Mouse (Mus musculus) heart, embryonic 12.5 days (tissue): ENCODE data around the gene Msl1. TPM values are rescaled to one million over a fixed set of nuclear protein-coding genes. Genes with fewer than 3 reads are reported as not detected.
A peak's percentile ranks its signal among the peaks of the same experiment; 100 is the strongest.

ENCODE experiments used
- ATAC-seq: fragments of 200-750 bp; cut with Nextera tagmentation; 2 replicates; pipeline ENCODE4 v1.8.0; 2017; ENCODE audit warnings: moderate TSS enrichment, moderate library complexity; ENCODE audit not compliant: insufficient number of reproducible peaks, low FRiP score
- H3K27ac ChIP-seq: fragments of 300-500 bp; sonication (generic); 2 replicates; pipeline ENCODE4 v1.5.1; 2016; ENCODE audit warnings: mild to moderate bottlenecking, moderate library complexity; ENCODE audit not compliant: poor library complexity, severe bottlenecking
- H3K27me3 ChIP-seq: fragments of 300-500 bp; sonication (generic); replicated peaks from 2 replicates; pipeline ENCODE4 v1.6.1; 2016; ENCODE audit warnings: mild to moderate bottlenecking, moderate library complexity
- H3K36me3 ChIP-seq: fragments of 300-500 bp; sonication (generic); 2 replicates; pipeline ENCODE4 v1.6.1; 2016; ENCODE audit warnings: mild to moderate bottlenecking, moderate library complexity
- H3K4me1 ChIP-seq: fragments of 300-500 bp; sonication (generic); replicated peaks from 2 replicates; pipeline ENCODE4 v1.6.1; 2016; ENCODE audit warnings: mild to moderate bottlenecking
- H3K4me2 ChIP-seq: fragments of 300-500 bp; sonication (generic); 2 replicates; pipeline ENCODE4 v1.6.1; 2016; ENCODE audit warnings: mild to moderate bottlenecking, moderate library complexity
- H3K4me3 ChIP-seq: fragments of 300-500 bp; sonication (generic); 2 replicates; pipeline ENCODE4 v1.5.1; 2016; ENCODE audit warnings: mild to moderate bottlenecking
- H3K9ac ChIP-seq: fragments of 300-500 bp; sonication (generic); 2 replicates; pipeline ENCODE4 v1.6.1; 2016; ENCODE audit warnings: mild to moderate bottlenecking, moderate library complexity
- H3K9me3 ChIP-seq: fragments of 300-500 bp; sonication (generic); replicated peaks from 2 replicates; pipeline ENCODE4 v1.6.1; 2016; ENCODE audit warnings: mild to moderate bottlenecking, moderate library complexity
- WGBS: fragments of 180-500 bp; shearing (Covaris S2); methylation state at CpG from one replicate; pipeline ENCODE4 v1.1.7; 2016; 5-methylcytosine and 5-hydroxymethylcytosine counted together
- polyA plus RNA-seq: library from polyadenylated mRNA; unstranded; fragments of >200 nt; fragmentation: Nextera tagmentation; extraction: Ambion mirVana; gene quantifications from 2 replicates; pipeline ENCODE4 v1.2.1, GENCODE M21; 2016

Gene Msl1
- polyA plus RNA-seq, 1 experiment from 2014 or later = 20.3 TPM

DNA sequence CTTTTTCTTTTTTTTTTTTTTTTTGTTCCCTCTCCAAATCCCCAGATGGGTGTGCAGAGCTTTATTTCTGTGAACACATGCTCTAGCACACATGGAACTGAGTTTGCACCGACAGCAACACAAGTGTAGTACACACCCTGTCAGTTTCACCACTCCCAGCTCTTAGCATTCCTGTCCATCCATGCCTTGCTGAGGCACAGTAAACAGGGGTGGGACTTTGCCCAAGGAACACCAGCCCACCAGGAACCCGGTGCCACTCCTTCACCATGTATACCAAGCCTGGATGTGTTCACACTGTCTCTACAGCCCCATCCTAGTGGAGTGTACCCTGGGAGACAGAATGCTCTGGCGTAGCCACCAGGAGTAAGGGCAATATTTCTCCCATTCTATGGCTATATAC, 40.4 kb downstream of the Msl1 start:
- peaks cover 35% of the 10 kb centered on the region for H3K27me3 ChIP-seq
- no peak overlapping the region for H3K9ac ChIP-seq
- H3K27ac ChIP-seq = no peak overlapping the region
- 60% methylated on average over 3 of the region's 3 CpGs for WGBS
- H3K9me3 ChIP-seq = no peaks in the 10 kb centered on the region
- H3K36me3 ChIP-seq = peaks cover 40% of the 10 kb centered on the region
- H3K4me3 ChIP-seq = no peak overlapping the region
- peaks cover 18% of the 10 kb centered on the region for H3K4me1 ChIP-seq
- no peak overlapping the region for H3K4me2 ChIP-seq
- ATAC-seq = no peak

GRCm38 (mm10) chr11:98836128-98836527, 40.8 kb downstream of the Msl1 start:
- Histone ChIP-seq H3K9me3 (no peaks in the 10 kb centered on the region), H3K27ac (no peak overlapping the region), H3K4me2 (peak overlapping the region; percentile 100), H3K4me3 (peak overlapping the region; percentile 72), H3K27me3 (peaks cover 37% of the 10 kb centered on the region), H3K4me1 (peaks cover 18% of the 10 kb centered on the region), H3K9ac (no peak overlapping the region; the same call in 1 of the 2 replicates), H3K36me3 (peaks cover 37% of the 10 kb centered on the region)
- 28% methylated on average over 7 of the region's 7 CpGs for WGBS
- ATAC-seq = peak; percentile 12; the same call in 1 of the 2 replicates

GRCm38 (mm10) chr11:98836651-98837141, 41.4 kb downstream of the Msl1 start, which contains the start of gene Rapgefl1:
Rapgefl1 (plus strand) TSS chr11:98836785.
- H3K9me3 ChIP-seq = no peaks in the 10 kb centered on the region
- H3K4me2 ChIP-seq = peak within 1 kb of the TSS; percentile 100
- 1% methylated on average over 48 of the region's 48 CpGs for WGBS
- H3K4me1 ChIP-seq = peaks cover 18% of the 10 kb centered on the region
- H3K36me3 ChIP-seq = peaks cover 32% of the 10 kb centered on the region
- H3K4me3 ChIP-seq = peak within 1 kb of the TSS; percentile 72
- H3K27ac ChIP-seq = no peak within 1 kb of the TSS
- peaks cover 37% of the 10 kb centered on the region for H3K27me3 ChIP-seq
- ATAC-seq = peak; percentile 90
- peak within 1 kb of the TSS; percentile 79 for H3K9ac ChIP-seq

- Histone ChIP-seq H3K27me3 (peaks cover 37% of the 10 kb centered on the region), H3K36me3 (peaks cover 26% of the 10 kb centered on the region), H3K4me2 (peak overlapping the region; percentile 100), H3K9ac (peak overlapping the region; percentile 79), H3K4me3 (peak overlapping the region; percentile 72), H3K9me3 (no peaks in the 10 kb centered on the region), H3K27ac (no peak overlapping the region), H3K4me1 (peaks cover 18% of the 10 kb centered on the region)
- 2% methylated on average over 20 of the region's 29 CpGs for WGBS
- ATAC-seq = peak; percentile 33
Measured at GRCm38 (mm10) chr11:98837231-98837704, 42.0 kb downstream of the Msl1 start.

GRCm38 (mm10) chr11:98837917-98838316, 42.6 kb downstream of the Msl1 start:
- Histone ChIP-seq H3K9ac (no peak overlapping the region), H3K36me3 (peaks cover 20% of the 10 kb centered on the region), H3K27ac (no peak overlapping the region), H3K4me1 (peaks cover 18% of the 10 kb centered on the region), H3K9me3 (no peaks in the 10 kb centered on the region), H3K4me3 (no peak overlapping the region), H3K27me3 (peaks cover 37% of the 10 kb centered on the region), H3K4me2 (peak overlapping the region; percentile 100; the same call in 1 of the 2 replicates)
- ATAC-seq = no peak
- WGBS = 51% methylated on average over 11 of the region's 11 CpGs

- no peak overlapping the region for H3K4me2 ChIP-seq
- no peak overlapping the region for H3K9ac ChIP-seq
- H3K27me3 ChIP-seq = peaks cover 37% of the 10 kb centered on the region
- peaks cover 14% of the 10 kb centered on the region for H3K36me3 ChIP-seq
- no peak for ATAC-seq
- 66% methylated on average over 9 of the region's 9 CpGs for WGBS
- H3K4me3 ChIP-seq = no peak overlapping the region
- no peak overlapping the region for H3K27ac ChIP-seq
- H3K4me1 ChIP-seq = peaks cover 18% of the 10 kb centered on the region
- no peaks in the 10 kb centered on the region for H3K9me3 ChIP-seq
Measured at GRCm38 (mm10) chr11:98838512-98838911, 43.2 kb downstream of the Msl1 start.

DNA sequence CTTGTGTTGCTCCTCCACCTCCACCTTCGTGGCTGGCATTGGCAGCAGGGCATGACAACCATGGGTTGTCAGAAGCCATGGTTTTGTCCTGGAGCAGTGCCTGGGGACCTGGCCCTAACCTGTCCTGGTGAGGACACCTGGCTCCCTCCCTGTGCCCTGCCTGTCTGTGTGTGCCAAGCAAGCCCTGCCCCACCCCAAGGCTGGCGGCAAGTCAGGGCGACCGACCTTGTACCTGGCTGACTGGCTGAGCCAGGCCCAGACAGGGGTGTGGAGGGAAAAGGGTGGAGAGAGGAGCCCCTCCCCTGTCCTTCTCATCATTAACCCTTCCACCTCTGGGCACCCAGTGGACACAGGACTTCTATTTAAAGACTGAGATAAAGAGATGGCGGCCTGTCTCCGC, 44.1 kb downstream of the Msl1 start:
- H3K9ac ChIP-seq = no peak overlapping the region
- H3K4me3 ChIP-seq = no peak overlapping the region
- H3K36me3 ChIP-seq = peaks cover 6% of the 10 kb centered on the region
- WGBS = 33% methylated on average over 6 of the region's 6 CpGs
- H3K27ac ChIP-seq = no peak overlapping the region
- H3K9me3 ChIP-seq = no peaks in the 10 kb centered on the region
- peaks cover 18% of the 10 kb centered on the region for H3K4me1 ChIP-seq
- ATAC-seq = no peak
- H3K4me2 ChIP-seq = no peak overlapping the region
- H3K27me3 ChIP-seq = peaks cover 37% of the 10 kb centered on the region

DNA sequence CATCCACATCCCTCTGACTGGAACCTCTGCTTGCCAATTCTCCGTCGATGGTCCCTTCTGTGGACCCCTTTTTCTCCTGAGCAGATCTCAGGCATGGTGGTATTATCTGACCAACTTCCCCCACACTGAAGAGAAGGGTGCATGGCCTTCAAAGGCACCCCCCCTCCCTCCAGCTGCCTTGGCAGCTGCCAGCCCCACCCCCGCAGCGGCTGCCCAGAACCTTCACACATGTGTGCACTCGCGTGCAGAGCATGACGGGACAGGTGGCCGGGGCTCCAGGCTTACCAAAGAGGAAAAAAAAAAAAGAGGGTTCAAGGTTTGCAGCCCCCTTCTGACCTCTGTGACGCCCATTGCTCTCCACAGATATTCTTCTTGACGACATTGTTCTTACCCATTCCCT, 44.6 kb downstream of the Msl1 start:
- Histone ChIP-seq H3K4me3 (no peak overlapping the region), H3K27ac (no peak overlapping the region), H3K9ac (no peak overlapping the region), H3K9me3 (no peaks in the 10 kb centered on the region), H3K4me1 (peaks cover 18% of the 10 kb centered on the region), H3K36me3 (peaks cover under 1% of the 10 kb centered on the region; the same call in 1 of the 2 replicates), H3K27me3 (peaks cover 37% of the 10 kb centered on the region), H3K4me2 (no peak overlapping the region)
- no peak for ATAC-seq
- WGBS = 73% methylated on average over 10 of the region's 10 CpGs

DNA sequence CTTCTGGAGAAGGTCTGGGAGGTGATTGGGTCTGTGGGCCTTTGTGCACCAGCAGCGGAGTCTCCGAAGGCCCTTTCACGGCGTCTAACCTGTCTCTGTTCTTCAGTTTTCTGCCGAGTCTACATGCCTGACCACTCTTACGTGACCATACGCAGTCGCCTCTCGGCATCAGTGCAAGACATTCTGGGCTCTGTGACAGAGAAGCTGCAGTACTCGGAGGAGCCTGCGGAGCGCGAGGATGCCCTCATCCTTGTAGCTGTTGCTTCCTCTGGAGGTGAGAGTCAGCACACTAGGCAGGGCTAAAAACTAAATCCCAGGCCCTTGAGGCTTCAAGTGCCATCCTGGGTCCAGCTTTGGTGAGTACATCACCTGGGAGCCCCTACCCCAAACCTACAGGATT, 50.7 kb downstream of the Msl1 start:
- H3K9me3 ChIP-seq = no peaks in the 10 kb centered on the region
- no peak overlapping the region for H3K4me3 ChIP-seq
- H3K4me2 ChIP-seq = no peak overlapping the region
- no peak overlapping the region for H3K27ac ChIP-seq
- no peaks in the 10 kb centered on the region for H3K36me3 ChIP-seq
- peaks cover 20% of the 10 kb centered on the region for H3K4me1 ChIP-seq
- WGBS = 44% methylated on average over 13 of the region's 13 CpGs
- H3K27me3 ChIP-seq = peaks cover 8% of the 10 kb centered on the region
- H3K9ac ChIP-seq = no peak overlapping the region
- ATAC-seq = no peak

- no peak overlapping the region for H3K9ac ChIP-seq
- 52% methylated on average over 19 of the region's 19 CpGs for WGBS
- no peak overlapping the region for H3K4me3 ChIP-seq
- no peak overlapping the region for H3K4me2 ChIP-seq
- H3K27ac ChIP-seq = no peak overlapping the region
- H3K9me3 ChIP-seq = no peaks in the 10 kb centered on the region
- peaks cover 15% of the 10 kb centered on the region for H3K27me3 ChIP-seq
- no peaks in the 10 kb centered on the region for H3K36me3 ChIP-seq
- ATAC-seq = no peak
- H3K4me1 ChIP-seq = peaks cover 20% of the 10 kb centered on the region
Measured at GRCm38 (mm10) chr11:98846865-98847604, 51.7 kb downstream of the Msl1 start.

GRCm38 (mm10) chr11:98849196-98849894, 54.0 kb downstream of the Msl1 start:
- no peaks in the 10 kb centered on the region for H3K36me3 ChIP-seq
- ATAC-seq = peak; percentile 24; the same call in 1 of the 2 replicates
- peak overlapping the region; percentile 30 for H3K4me2 ChIP-seq
- WGBS = 17% methylated on average over 19 of the region's 19 CpGs
- H3K9ac ChIP-seq = 0 out of 2 replicates have a peak overlapping the region, but pooled peaks have one; percentile 1
- peaks cover 16% of the 10 kb centered on the region; the same call in 1 of the 2 replicates for H3K27me3 ChIP-seq
- no peak overlapping the region for H3K4me3 ChIP-seq
- peaks cover 31% of the 10 kb centered on the region for H3K4me1 ChIP-seq
- H3K27ac ChIP-seq = no peak overlapping the region
- no peaks in the 10 kb centered on the region for H3K9me3 ChIP-seq
